Mouse (Mus musculus): ENCODE measurements around the gene Kcng4.

The Kcng4 gene

DNA sequence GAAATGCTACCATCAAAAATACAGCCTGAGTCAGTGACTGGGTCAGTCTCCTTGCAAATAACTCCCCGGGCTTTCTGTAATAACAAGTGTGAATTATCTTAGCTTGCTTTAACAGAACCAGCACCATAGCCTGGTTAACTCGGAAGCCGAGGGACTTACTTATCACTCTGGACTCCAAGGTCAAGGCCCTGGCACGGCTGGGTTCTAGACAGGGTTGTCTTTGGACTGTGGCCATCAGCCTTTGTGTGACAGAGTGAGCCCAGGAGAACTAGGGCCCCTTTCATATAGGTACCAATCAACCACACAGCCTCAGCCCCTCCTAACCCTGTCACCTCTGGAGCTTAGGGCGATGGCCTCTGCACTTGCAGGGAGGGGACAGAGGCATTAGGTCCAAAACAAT is 5.6 kb upstream of the Kcng4 start:
- DNase-seq (ENCODE audit: low spot score in 2 of 2), result no peak

- no peak for DNase-seq (ENCODE audit: low spot score in 2 of 2)
Measured at GRCm38 (mm10) chr8:119639798-119640197, 4.3 kb upstream of the Kcng4 start.

GRCm38 (mm10) chr8:119638261-119638660 is 2.8 kb upstream of the Kcng4 start:
- DNase-seq (ENCODE audit: low spot score in 2 of 2), result no peak

DNA sequence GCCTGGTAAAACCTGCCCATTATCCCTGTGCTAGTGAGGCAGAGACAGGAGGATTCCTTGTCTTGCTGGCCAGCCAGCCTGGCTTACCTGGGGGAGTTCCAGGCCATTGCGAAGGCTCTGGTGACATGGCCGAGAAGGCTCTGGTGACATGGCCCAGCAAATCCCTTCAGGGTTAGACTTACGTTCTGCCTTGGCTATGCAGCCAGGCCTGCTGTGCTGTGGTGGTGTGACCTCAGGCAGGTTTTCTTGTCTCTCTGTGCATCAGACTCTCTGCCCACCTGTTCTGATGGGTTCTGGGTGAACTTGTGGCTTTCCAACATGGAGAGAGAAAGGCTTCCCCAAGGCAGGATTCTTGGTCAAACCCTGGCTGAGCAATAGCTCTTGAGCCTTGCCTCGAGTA is 1.9 kb upstream of the Kcng4 start:
- DNase-seq (ENCODE audit: low spot score in 2 of 2), result no peak

DNA sequence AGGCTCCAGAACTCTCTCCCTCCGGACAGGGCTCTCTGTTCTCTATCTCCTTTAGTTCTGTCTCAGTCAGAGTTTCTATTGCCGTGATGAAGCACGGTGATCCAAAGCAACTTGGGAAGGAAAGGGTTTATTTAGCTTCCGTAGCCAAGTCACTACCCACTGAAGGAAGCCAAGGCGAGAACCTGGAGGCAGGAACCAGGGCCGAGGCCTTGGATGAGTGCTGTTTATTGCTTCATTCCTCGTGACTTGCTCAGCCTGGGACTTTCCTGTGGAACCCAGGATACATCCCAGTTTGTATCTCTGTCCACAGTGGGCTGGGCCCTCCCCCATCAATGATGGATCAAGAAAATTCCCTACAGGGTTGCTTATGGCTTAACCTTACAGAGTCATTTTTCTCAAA is 1.3 kb upstream of the Kcng4 start:
- no peak for DNase-seq (ENCODE audit: low spot score in 2 of 2)

GRCm38 (mm10) chr8:119635958-119636357 is 478 bp upstream of the Kcng4 start:
- DNase-seq (ENCODE audit: low spot score in 2 of 2), result no peak

DNA sequence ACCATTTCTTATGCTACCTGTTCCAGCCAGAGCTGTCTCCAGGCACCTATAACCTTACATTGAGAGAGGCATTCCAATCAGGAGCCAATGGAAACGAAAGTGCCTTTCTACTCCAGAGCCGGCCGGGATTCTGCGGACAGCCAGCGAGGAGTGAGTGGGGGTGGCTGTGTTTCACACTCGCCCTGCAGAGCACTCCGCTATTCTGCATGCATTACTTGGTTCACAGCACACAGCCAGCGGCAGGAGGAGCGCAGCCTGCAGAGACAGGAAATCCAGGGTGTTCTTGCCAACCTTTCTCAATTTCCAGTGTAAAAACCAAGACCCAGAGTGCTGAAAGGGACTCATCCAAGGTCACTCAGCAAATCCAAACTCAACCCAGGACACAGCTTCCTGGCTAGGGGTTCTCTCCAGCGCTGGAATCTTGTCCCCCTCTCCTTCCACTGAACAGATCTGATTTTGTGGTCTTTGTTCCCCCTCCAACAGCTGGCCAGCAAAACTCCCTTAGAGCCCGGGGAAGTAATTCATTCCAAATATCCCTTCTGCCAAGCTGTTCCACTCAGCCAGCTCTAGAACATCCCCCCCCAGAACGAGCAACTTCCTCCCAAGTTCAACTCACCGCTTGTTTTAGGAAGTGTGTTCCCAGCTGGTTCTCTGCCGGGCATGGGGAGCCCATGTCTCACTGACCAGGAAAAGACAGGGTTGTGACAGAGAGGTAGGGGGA is 704 bp downstream of the Kcng4 start:
- DNase-seq (ENCODE audit: low spot score in 2 of 2), result no peak

- DNase-seq (ENCODE audit: low spot score in 2 of 2), result no peak
Measured at GRCm38 (mm10) chr8:119632909-119633308, 2.6 kb downstream of the Kcng4 start.

DNA sequence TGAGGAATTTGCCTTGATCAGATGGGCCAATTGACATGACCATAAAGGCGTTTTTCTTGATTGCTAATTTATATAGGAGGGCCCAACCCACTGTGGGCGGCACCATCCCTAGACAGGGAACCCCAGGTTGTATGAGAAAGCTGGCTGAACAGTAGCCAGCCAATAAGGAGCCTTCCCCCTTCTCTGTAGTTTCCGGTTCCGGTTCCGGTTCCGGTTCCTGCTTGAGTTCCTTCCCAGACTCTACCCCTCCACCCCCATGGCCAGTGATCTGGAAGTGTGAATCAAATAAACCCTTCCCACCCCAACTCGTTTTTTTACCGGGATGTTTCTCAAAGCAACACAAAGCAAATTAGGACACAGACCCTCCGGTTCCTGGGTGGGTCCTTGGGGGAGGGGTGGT is 3.2 kb downstream of the Kcng4 start:
- DNase-seq (ENCODE audit: low spot score in 2 of 2), result no peak

GRCm38 (mm10) chr8:119630841-119631240 is 4.6 kb downstream of the Kcng4 start:
- DNase-seq (ENCODE audit: low spot score in 2 of 2), result no peak

- DNase-seq (ENCODE audit: low spot score in 2 of 2), result no peak
Measured at GRCm38 (mm10) chr8:119627613-119628359, 7.7 kb downstream of the Kcng4 start.

- no peak for DNase-seq (ENCODE audit: low spot score in 2 of 2)
Measured at GRCm38 (mm10) chr8:119627199-119627598, 8.3 kb downstream of the Kcng4 start.

GRCm38 (mm10) chr8:119625788-119626187 is 9.7 kb downstream of the Kcng4 start:
- no peak for DNase-seq (ENCODE audit: low spot score in 2 of 2)

- DNase-seq (ENCODE audit: low spot score in 2 of 2), result no peak
Measured at GRCm38 (mm10) chr8:119624916-119625315, 10.6 kb downstream of the Kcng4 start.

DNA sequence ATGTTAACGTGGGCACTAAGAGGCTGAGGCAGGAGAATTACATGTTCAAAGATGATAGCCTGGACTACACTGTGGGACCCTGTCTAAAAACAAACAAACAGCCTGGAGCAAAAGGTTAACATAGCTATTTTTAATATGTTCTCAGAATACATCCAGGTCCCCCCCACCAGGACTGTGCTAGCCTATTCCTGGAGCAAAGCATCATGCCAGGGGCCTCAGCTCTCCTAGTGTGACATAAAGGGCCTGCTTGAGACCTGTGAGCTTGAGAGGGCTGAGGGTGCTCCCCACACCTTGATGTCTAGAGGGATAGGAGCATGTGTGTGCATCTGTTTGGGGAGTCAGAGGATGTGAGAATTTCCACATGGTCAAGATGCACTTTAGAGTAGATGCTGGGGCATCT is 11.7 kb downstream of the Kcng4 start:
- no peak for DNase-seq (ENCODE audit: low spot score in 2 of 2)

DNA sequence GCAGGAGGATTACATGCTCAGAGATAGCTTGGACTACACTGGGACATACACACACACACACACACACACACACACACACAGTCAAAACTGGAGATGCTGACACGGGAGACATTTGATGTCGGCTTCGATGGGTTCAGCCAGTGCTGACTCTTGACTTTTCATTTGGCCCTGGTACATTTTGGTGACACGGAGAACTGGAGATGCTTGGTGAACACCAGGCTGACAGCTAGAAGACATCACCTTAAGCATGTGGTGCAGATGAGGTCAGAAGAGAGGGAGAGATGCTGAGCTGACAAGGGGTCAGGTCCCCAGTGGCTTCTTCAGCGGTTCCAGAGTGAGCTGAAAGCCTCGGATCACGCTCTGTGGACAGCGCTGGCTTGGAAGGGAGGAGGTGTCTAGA is 12.4 kb downstream of the Kcng4 start:
- no peak for DNase-seq (ENCODE audit: low spot score in 2 of 2)

- no peak for DNase-seq (ENCODE audit: low spot score in 2 of 2)
Measured at GRCm38 (mm10) chr8:119622555-119622954, 12.9 kb downstream of the Kcng4 start.

DNA sequence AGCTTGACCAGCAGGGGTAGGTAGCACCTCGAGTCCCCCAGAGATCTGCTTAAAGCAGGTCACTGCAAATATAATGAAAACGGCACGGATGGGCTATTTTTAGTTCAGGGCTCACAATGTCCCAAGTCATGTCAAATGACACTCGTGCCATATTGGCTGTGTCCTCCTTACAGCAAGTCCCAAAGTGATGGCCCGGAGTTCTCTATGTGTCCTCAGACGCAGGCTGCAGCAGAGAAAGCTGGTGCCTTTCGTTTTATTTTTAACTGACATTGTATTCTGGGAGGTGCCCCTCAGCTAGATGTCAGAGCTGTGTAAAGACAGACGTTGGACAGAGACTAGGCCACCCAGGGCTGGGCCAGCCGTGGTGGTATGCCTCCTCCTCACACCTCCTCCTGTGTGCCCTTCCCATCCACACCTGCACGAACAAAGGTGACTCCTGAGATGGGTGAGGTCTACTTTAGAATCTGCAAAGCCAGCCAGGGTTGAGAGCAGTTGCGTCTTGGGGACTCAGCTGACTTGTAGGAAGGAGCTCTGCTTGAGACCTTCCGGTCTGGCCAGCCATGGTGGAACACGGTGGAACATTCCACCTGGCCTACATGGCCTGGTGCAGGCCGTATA is 14.5 kb downstream of the Kcng4 start:
- DNase-seq (ENCODE audit: low spot score in 2 of 2), result no peak

GRCm38 (mm10) chr8:119620116-119620840 is 15.2 kb downstream of the Kcng4 start:
- DNase-seq (ENCODE audit: low spot score in 2 of 2), result no peak

- no peak for DNase-seq (ENCODE audit: low spot score in 2 of 2)
Measured at GRCm38 (mm10) chr8:119618887-119619286, 16.6 kb downstream of the Kcng4 start.

- no peak for DNase-seq (ENCODE audit: low spot score in 2 of 2)
Measured at GRCm38 (mm10) chr8:119617586-119617985, 17.9 kb downstream of the Kcng4 start.

GRCm38 (mm10) chr8:119616811-119617210 is 18.7 kb downstream of the Kcng4 start:
- no peak for DNase-seq (ENCODE audit: low spot score in 2 of 2)
